Mouse (Mus musculus) kidney, postnatal 36 days (tissue): ENCODE measurements around the gene 1700018G05Rik.
"Not testable (repeated sequence)": the region's sequence is repeated elsewhere in the genome, so short reads cannot be mapped to it uniquely, and the experiment has no call there.

ENCODE experiments used
- DNase-seq, 2 experiments: peaks; one replicate each; pipeline ENCODE4 v3.0.0; 2021 to 2022; ENCODE audit warnings: mixed read lengths in 2 of 2

The 1700018G05Rik gene

DNA sequence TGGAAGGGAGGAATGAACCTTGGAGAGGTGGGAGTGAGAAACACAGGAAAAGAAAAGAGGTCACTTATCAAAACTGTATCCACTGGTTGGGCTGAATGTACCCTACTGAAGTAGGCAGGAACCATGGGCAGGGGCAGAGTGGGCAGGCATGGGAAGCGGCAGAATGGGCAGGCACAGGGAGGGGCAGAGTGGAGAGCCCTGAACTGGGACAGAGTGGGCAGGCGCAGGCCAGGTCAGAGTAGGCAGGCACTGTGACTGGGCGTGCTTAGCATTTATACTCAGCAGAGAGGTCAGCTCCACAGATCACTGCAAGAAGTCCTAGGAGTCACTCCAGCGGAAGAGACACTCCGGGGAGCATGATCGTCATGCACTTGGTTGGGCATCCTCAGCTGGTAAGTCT is at the start of gene 1700018G05Rik:
Gene 1700018G05Rik (plus strand): TSS at position 301 of the 400 bp plus-strand sequence.
- DNase-seq: not testable (repeated sequence)

DNA sequence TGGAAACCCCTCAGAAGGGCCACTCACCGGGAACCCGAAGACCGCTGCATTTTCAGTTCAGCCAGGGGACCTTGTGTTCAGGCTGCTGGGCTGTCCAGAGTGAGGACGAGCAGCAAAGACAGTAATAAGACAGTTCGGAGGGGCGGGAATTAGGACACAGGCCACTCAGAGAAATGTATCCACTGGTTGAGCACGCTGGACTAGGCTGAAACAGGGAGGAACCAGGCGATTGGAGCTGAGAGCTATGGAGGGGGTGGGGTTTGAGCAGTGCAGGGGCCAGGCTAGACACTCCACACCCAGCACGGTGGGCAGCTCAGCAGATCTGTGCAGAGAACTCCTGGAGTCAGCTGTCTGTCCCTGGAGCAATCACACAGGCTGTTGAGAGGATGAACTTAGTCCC is 19.6 kb upstream of the 1700018G05Rik start, which contains the start of the genes Dmrtc1a and 1700011M02Rik:
Gene Dmrtc1a (minus strand): TSS at position 101 of the 400 bp plus-strand sequence.
Gene 1700011M02Rik (plus strand): TSS at position 319 of the 400 bp plus-strand sequence.
- DNase-seq: not testable (repeated sequence)

DNA sequence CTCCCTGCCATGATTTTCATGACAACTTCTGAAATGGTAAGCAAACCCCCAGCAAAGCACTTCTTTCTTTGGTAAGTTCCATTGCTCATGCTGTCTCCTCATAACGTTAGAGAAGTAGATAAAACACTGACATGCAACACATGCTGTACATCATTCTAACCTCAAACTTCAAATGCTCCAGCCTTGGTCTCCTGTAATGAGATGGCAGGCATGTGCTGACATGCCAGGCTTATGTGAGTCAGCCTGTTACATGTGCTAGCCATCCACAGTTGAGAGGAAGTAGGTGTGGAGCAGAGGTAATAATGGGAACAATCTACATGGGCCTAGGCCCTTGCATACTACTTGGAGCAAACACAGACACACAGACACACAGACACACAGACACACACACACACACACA is 13.3 kb upstream of the 1700018G05Rik start:
- not testable (repeated sequence) for DNase-seq

DNA sequence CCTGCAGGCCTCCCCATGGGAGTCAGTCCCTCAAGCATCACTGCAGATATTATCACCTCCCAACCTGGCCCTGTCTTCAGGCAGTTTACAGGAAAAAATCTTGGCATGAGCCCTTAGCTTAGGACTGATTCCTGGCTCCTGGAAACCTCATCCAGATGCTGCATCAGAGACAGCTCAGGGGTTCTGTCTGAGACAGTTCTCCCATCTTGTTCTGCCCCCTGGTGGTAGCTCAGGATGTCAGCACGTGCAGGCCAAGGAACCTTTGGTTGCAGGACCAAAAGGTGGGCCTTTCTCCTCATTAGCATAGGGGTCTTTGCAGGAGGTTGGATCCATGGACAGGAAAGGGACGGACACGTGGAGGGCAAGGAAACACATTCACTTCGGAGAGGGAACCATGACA is 1.5 kb upstream of the 1700018G05Rik start:
- peak; percentile 9 to 66 for DNase-seq

DNA sequence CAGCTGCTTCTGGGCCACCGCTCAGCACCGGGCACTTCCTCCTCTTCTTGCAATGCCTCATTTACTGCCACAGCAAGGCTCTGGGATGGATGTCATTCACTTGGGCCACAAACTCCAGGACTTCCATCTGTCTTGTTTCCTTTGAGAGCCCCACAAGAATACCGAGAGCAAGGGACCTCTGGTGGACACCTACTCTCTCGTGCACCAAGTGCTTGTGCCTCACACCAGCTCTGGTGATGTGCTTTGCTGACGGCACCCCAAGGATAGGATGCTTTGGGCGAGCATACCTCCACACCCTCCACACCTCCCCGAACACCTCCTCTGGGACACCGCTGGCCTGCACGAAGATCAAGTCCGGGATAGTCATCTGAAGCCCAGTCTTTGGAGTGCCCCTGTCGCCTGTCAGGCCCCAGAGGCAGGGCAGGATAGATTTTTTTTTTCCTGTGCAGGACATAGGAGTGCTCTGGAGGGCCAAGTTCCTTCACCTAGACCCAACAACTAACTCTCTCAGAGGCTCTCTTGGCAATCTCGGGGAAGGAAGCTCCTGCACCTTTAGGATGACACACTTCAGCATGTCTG is 4.9 kb downstream of the 1700018G05Rik start:
- no peak for DNase-seq

DNA sequence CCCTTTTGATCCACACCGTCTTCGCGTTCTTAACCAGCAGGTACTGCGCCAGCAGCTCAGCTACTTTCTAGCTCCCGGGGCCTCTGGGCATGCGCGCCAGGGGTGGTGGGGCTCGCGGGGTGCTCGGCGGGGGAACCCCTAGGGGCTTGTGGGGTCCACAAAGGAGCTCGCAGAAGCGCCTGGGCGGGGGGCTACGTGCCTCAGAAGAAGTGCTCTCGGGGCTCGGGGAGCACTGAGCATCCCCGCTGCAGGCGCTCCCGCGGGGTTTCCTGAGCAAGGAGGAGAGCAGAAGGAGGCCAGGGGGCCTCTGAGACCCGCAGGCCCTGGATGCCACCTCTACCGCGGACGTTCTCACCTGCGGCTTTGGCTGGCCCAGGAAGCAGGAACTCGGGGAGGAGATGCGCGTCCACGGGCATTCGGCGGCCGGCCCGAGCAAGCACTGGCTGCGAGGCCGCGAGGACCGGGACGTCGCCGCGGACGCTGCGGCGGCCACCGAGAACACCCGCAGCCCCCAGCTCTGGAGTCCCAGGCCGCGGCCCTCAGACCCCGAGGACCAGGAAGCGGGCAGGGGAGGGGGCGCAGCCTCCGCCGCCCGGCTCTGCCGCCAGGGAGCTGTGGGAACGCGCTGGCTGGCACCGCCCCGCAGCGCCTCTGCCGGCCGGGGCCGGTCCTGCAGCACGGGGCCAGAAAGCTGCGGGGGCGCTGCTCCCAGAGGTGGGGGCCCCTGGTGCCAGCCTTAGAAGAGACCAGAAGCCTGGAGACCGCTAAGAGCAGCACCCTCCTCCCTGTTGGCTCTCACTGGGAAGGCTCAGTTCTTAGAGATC is 5.6 kb downstream of the 1700018G05Rik start:
- peak; percentile 4 to 65 for DNase-seq

DNA sequence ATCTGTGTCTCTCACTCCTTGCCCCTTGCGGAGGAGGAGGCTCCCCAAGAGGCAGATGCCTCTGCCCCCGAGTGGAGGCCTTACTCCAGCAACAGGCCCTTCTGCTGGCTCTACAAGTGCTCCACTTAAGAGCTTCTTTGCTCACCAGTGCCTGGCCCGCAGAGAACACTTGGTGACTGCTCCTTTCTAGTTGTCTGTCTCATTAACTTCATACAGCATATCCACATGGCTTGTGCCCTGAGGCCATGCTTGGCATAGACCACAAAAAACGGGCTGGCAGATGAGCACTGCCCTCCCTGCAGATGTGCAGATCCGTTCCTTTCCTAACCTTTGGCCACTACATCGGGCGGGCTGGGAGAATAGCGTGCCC is 6.2 kb downstream of the 1700018G05Rik start:
- DNase-seq: no peak

DNA sequence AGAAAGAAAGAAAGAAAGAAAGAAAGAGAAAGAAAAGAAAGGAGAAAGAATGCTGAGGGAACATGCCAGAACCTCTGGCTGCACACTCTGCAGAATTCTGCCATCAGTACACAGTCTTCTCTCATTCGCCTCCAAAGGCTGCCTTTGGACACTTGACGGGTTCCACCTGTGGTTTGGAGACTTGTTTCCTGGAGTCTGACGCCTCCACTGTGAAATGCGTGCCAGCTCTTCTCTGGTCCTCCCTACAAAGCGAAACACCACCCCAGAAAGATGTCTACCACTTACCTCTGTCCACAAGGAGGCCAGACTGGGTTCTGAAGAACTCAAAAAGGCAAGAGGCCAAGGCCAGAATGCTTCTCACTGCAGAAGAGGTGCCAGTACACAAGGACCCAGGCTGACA is 8.6 kb downstream of the 1700018G05Rik start:
- no peak for DNase-seq

DNA sequence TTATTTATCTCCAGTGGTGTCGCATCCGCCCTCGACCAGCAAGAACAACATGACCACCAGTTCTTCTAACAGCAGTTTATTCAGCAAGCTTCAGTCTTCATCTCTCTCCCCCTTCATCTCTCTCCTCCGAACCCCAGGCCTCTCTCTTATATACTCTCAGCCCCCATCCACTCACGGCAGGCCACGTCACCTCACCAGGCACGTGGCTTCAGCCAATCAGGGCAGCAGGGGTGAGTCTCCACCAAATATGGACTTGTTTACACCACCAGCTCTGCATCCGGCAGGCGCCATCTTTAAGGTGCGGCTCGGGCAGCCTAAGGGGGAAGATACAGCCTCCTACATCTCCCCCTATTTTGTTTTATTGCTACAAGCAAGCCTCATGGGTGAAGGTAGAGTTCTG is 22.0 kb downstream of the 1700018G05Rik start:
- not testable (repeated sequence) for DNase-seq

DNA sequence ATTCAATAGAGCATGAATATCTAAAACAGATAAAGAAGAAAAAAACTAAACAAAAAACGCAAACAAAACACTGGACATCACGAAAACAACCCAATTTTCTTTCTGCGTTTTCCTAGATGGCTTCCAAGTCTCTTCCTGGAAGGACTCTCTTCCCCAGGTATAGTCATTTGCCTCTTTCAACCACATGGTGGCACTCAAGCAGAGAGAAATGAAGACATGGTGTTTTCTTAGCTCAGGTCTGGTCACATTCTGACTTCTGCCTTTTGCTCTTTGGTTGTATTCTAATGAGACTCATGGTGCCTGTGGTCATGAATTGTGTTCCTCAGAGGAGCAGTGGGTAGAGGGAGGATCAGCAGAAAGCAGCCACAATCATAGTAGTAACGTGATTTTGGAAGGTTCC is 30.7 kb downstream of the 1700018G05Rik start:
- DNase-seq: peak; percentile 18 to 44

DNA sequence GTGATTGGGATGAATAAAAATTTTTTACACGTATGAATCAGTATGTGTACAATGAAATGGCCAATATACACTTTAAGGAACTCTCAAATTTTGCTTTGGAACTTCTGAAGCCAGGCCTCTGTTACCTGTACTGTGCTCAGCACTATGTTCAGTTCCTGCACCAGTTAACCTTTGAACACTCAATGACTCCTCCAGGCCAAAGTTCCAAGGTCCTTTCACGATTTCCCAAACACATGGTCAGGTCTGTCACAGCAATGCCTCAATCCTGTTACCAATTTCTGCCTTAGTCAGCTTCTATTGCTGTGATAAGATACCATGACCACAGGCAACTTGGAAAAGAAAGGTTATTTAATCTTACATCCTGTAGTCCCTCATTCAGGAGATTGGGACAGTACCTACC is 32.4 kb downstream of the 1700018G05Rik start:
- DNase-seq: peak; percentile 6 to 11
